Mouse (Mus musculus): ENCODE results near the gene Abcg8.
A peak's percentile ranks its signal among the peaks of the same experiment; 100 is the strongest.

Gene Abcg8

GRCm38 (mm10) chr17:84658195-84658594, 17.9 kb upstream of the Abcg8 start:
- DNase-seq (ENCODE audit: low spot score in 2 of 2): no peak

GRCm38 (mm10) chr17:84658951-84659350, 17.2 kb upstream of the Abcg8 start:
- DNase-seq (ENCODE audit: low spot score in 2 of 2): no peak

- DNase-seq (ENCODE audit: low spot score in 2 of 2): no peak
Observed at GRCm38 (mm10) chr17:84665053-84665452, 11.0 kb upstream of the Abcg8 start.

- no peak for DNase-seq (ENCODE audit: low spot score in 2 of 2)
Observed at GRCm38 (mm10) chr17:84665691-84666090, 10.4 kb upstream of the Abcg8 start.

- no peak for DNase-seq (ENCODE audit: low spot score in 2 of 2)
Observed at GRCm38 (mm10) chr17:84667848-84668247, 8.3 kb upstream of the Abcg8 start.

- no peak for DNase-seq (ENCODE audit: low spot score in 2 of 2)
Observed at GRCm38 (mm10) chr17:84672376-84673369, 3.4 kb upstream of the Abcg8 start.

GRCm38 (mm10) chr17:84674048-84674447, 2.1 kb upstream of the Abcg8 start:
- DNase-seq (ENCODE audit: low spot score in 2 of 2): no peak

GRCm38 (mm10) chr17:84675204-84675603, 898 bp upstream of the Abcg8 start:
- DNase-seq (ENCODE audit: low spot score in 2 of 2): peak in 1 of 2 experiments; percentile 41

GRCm38 (mm10) chr17:84677595-84677994, 1.5 kb downstream of the Abcg8 start:
- DNase-seq (ENCODE audit: low spot score in 2 of 2): no peak

- DNase-seq (ENCODE audit: low spot score in 2 of 2): peak in 1 of 2 experiments; percentile 66
Observed at GRCm38 (mm10) chr17:84681670-84682069, 5.6 kb downstream of the Abcg8 start.

- DNase-seq (ENCODE audit: low spot score in 2 of 2): no peak
Observed at GRCm38 (mm10) chr17:84682734-84683717, 6.9 kb downstream of the Abcg8 start, which contains the start of gene Abcg5. Abcg5 (minus strand) TSS chr17:84683011.

- no peak for DNase-seq (ENCODE audit: low spot score in 2 of 2)
Observed at GRCm38 (mm10) chr17:84684284-84684683, 8.2 kb downstream of the Abcg8 start.

GRCm38 (mm10) chr17:84685286-84685685, 9.2 kb downstream of the Abcg8 start:
- no peak for DNase-seq (ENCODE audit: low spot score in 2 of 2)

- no peak for DNase-seq (ENCODE audit: low spot score in 2 of 2)
Observed at GRCm38 (mm10) chr17:84687994-84688393, 11.9 kb downstream of the Abcg8 start.

GRCm38 (mm10) chr17:84688834-84689233, 12.7 kb downstream of the Abcg8 start:
- DNase-seq (ENCODE audit: low spot score in 2 of 2): no peak

- DNase-seq (ENCODE audit: low spot score in 2 of 2): no peak
Observed at GRCm38 (mm10) chr17:84689316-84689715, 13.2 kb downstream of the Abcg8 start.

GRCm38 (mm10) chr17:84690111-84690510, 14.0 kb downstream of the Abcg8 start:
- no peak for DNase-seq (ENCODE audit: low spot score in 2 of 2)

- no peak for DNase-seq (ENCODE audit: low spot score in 2 of 2)
Observed at GRCm38 (mm10) chr17:84693741-84694140, 17.6 kb downstream of the Abcg8 start.

- no peak for DNase-seq (ENCODE audit: low spot score in 2 of 2)
Observed at GRCm38 (mm10) chr17:84696537-84696936, 20.4 kb downstream of the Abcg8 start.

- DNase-seq (ENCODE audit: low spot score in 2 of 2): peak in 1 of 2 experiments; percentile 75
Observed at GRCm38 (mm10) chr17:84698727-84699126, 22.6 kb downstream of the Abcg8 start.

- no peak for DNase-seq (ENCODE audit: low spot score in 2 of 2)
Observed at GRCm38 (mm10) chr17:84707407-84707806, 31.3 kb downstream of the Abcg8 start.

GRCm38 (mm10) chr17:84708818-84709217, 32.7 kb downstream of the Abcg8 start:
- no peak for DNase-seq (ENCODE audit: low spot score in 2 of 2)

All from left cerebral cortex, adult 9 months (tissue).